ENCODE assay signal across 8 mouse cellular contexts in genomic region chr17:24243311-24243969, GRCm38 (mm10). TPM values are rescaled to one million over a fixed set of nuclear protein-coding genes. Genes with fewer than 3 reads are reported as not detected.
DNase-seq lines count a peak whose midpoint lies in the region; ATAC-seq and TF ChIP-seq lines count a peak whose summit lies in the region.

No protein-coding gene starts in this region.

- WGBS in intestine, postnatal 0 days = 83% methylated on average over 4 of the region's 4 CpGs
- 81% methylated on average over 4 of the region's 4 CpGs for WGBS in intestine, embryonic 15.5 days
- WGBS in limb, embryonic 10.5 days = 88% methylated on average over 4 of the region's 4 CpGs
- 86% methylated on average over 4 of the region's 4 CpGs for WGBS in stomach, postnatal 0 days

- TF ChIP-seq EP300 in stomach, postnatal 0 days (optimal IDR thresholded peaks at IDR 0.05) = no peak

- H3K27me3 ChIP-seq in intestine, postnatal 0 days (replicated peaks; ENCODE audit: control insufficient read depth, insufficient read depth, low read length) = no peaks in the 10 kb centered on the region
- H3K27me3 ChIP-seq in intestine, embryonic 15.5 days (replicated peaks) = no peaks in the 10 kb centered on the region
- no peaks in the 10 kb centered on the region for H3K27me3 ChIP-seq in limb, embryonic 10.5 days (ENCODE audit: low read depth, poor library complexity, severe bottlenecking)
- H3K27me3 ChIP-seq in stomach, postnatal 0 days (ENCODE audit: control insufficient read depth, insufficient read depth, low read length) = no peaks in the 10 kb centered on the region

- H3K4me2 ChIP-seq in intestine, postnatal 0 days (replicated peaks; ENCODE audit: low read depth) = no peak overlapping the region
- no peak overlapping the region for H3K4me2 ChIP-seq in intestine, embryonic 15.5 days (replicated peaks)
- no peak overlapping the region for H3K4me2 ChIP-seq in stomach, postnatal 0 days (replicated peaks; ENCODE audit: low read depth)

- DNase-seq in B cell, adult 2 months = peak; percentile 83 to 85
- DNase-seq in ZHBTc4 (ENCODE audit: low read depth, low spot score) = peak; percentile 79
- peak; percentile 59 for DNase-seq in limb, embryonic 10.5 days (ENCODE audit: low spot score)
- peak; percentile 53 for DNase-seq in stomach, postnatal 0 days (ENCODE audit: low spot score)
- no peak for DNase-seq in gastrocnemius, postnatal 25 days
- DNase-seq in urinary bladder, adult 2 months (ENCODE audit: low spot score) = no peak

- H3K4me1 ChIP-seq in intestine, postnatal 0 days (replicated peaks; ENCODE audit: control insufficient read depth, insufficient read depth, low read length) = no peaks in the 10 kb centered on the region
- H3K4me1 ChIP-seq in intestine, embryonic 15.5 days (replicated peaks) = no peaks in the 10 kb centered on the region
- H3K4me1 ChIP-seq in limb, embryonic 10.5 days = no peaks in the 10 kb centered on the region
- H3K4me1 ChIP-seq in stomach, postnatal 0 days (replicated peaks; ENCODE audit: control insufficient read depth, insufficient read depth) = no peaks in the 10 kb centered on the region

- 0 out of 2 replicates have a peak, but pooled peaks cover 2% of the 10 kb centered on the region for H3K9me3 ChIP-seq in intestine, postnatal 0 days (ENCODE audit: control insufficient read depth)
- no peaks in the 10 kb centered on the region; the same call in 1 of the 2 replicates for H3K9me3 ChIP-seq in intestine, embryonic 15.5 days
- no peaks in the 10 kb centered on the region for H3K9me3 ChIP-seq in limb, embryonic 10.5 days (replicated peaks)
- H3K9me3 ChIP-seq in stomach, postnatal 0 days (ENCODE audit: control insufficient read depth, low read length) = no peaks in the 10 kb centered on the region

- TF ChIP-seq CTCF in intestine, postnatal 0 days (IDR thresholded peaks at IDR 0.05; ENCODE audit: low read depth) = peak; percentile 78
- TF ChIP-seq CTCF in stomach, postnatal 0 days (IDR thresholded peaks at IDR 0.05; ENCODE audit: low read depth) = peak; percentile 77

- H3K27ac ChIP-seq in intestine, postnatal 0 days (ENCODE audit: low read depth, low read length) = peak overlapping the region; percentile 15; the same call in 1 of the 2 replicates
- no peak overlapping the region for H3K27ac ChIP-seq in intestine, embryonic 15.5 days
- H3K27ac ChIP-seq in limb, embryonic 10.5 days = no peak overlapping the region
- H3K27ac ChIP-seq in stomach, postnatal 0 days (replicated peaks) = 0 out of 2 replicates have a peak overlapping the region, but pooled peaks have one; percentile 24

- H3K36me3 ChIP-seq in intestine, postnatal 0 days (ENCODE audit: control insufficient read depth, insufficient read depth) = peaks cover 77% of the 10 kb centered on the region
- H3K36me3 ChIP-seq in intestine, embryonic 15.5 days = peaks cover 65% of the 10 kb centered on the region
- peaks cover 95% of the 10 kb centered on the region for H3K36me3 ChIP-seq in limb, embryonic 10.5 days
- H3K36me3 ChIP-seq in stomach, postnatal 0 days (ENCODE audit: control insufficient read depth, insufficient read depth, low read length) = peaks cover 15% of the 10 kb centered on the region

- H3K4me3 ChIP-seq in intestine, postnatal 0 days (ENCODE audit: low read depth, low read length) = no peak overlapping the region
- H3K4me3 ChIP-seq in intestine, embryonic 15.5 days (replicated peaks) = no peak overlapping the region
- no peak overlapping the region for H3K4me3 ChIP-seq in limb, embryonic 10.5 days
- no peak overlapping the region for H3K4me3 ChIP-seq in stomach, postnatal 0 days (ENCODE audit: low read depth, low read length)

- no peak overlapping the region for H3K9ac ChIP-seq in intestine, postnatal 0 days (ENCODE audit: low read depth, low read length)
- no peak overlapping the region for H3K9ac ChIP-seq in intestine, embryonic 15.5 days
- no peak overlapping the region for H3K9ac ChIP-seq in stomach, postnatal 0 days (ENCODE audit: low read length)

- no peak for ATAC-seq in intestine, postnatal 0 days
- ATAC-seq in intestine, embryonic 15.5 days = no peak
- ATAC-seq in stomach, postnatal 0 days (ENCODE audit: low FRiP score, low TSS enrichment) = no peak

RNA-seq across cellular contexts. Expression of gene Ccnf, which starts 7.8 kb away (rescaled TPM):
- polyA plus RNA-seq in intestine, postnatal 0 days (2015; fragmentation: Nextera tagmentation; extraction: Ambion mirVana) = 7.8 and 8.6 TPM in 2 replicates
- polyA plus RNA-seq in intestine, embryonic 15.5 days (2015; fragmentation: Nextera tagmentation; extraction: Ambion mirVana) = 50.1 and 51.9 TPM in 2 replicates
- 117 and 120 TPM in 2 replicates for polyA plus RNA-seq in limb, embryonic 10.5 days (2016; fragmentation: Nextera tagmentation; extraction: Ambion mirVana)
- polyA plus RNA-seq in stomach, postnatal 0 days (2015; fragmentation: Nextera tagmentation; extraction: Ambion mirVana) = 8.7 and 11.8 TPM in 2 replicates
- 1 to 10 TPM in 1 of 2 experiments, under 1 TPM in 1; 0.61 to 1.1 TPM for total RNA-seq in gastrocnemius, postnatal 25 days (2021)
- polyA plus RNA-seq in urinary bladder, adult 2 months (2012; rRNA removed) = 1.6 and 1.7 TPM in 2 replicates

RNA-seq across cellular contexts. Expression of gene Tedc2, which starts 22.8 kb away (rescaled TPM):
- 6.8 and 7.3 TPM in 2 replicates for polyA plus RNA-seq in intestine, postnatal 0 days (2015; fragmentation: Nextera tagmentation; extraction: Ambion mirVana)
- 9.9 and 10.1 TPM in 2 replicates for polyA plus RNA-seq in intestine, embryonic 15.5 days (2015; fragmentation: Nextera tagmentation; extraction: Ambion mirVana)
- polyA plus RNA-seq in limb, embryonic 10.5 days (2016; fragmentation: Nextera tagmentation; extraction: Ambion mirVana) = 24.1 and 24.5 TPM in 2 replicates
- 4.8 and 6.1 TPM in 2 replicates for polyA plus RNA-seq in stomach, postnatal 0 days (2015; fragmentation: Nextera tagmentation; extraction: Ambion mirVana)
- total RNA-seq in gastrocnemius, postnatal 25 days (2021) = 1 to 10 TPM; 1.4 to 1.9 TPM
- polyA plus RNA-seq in urinary bladder, adult 2 months (2012; rRNA removed) = 8.1 and 9.2 TPM in 2 replicates

RNA-seq across cellular contexts. Expression of gene Ntn3, which starts 34.1 kb away (rescaled TPM):
- 2.0 and 2.1 TPM in 2 replicates for polyA plus RNA-seq in intestine, postnatal 0 days (2015; fragmentation: Nextera tagmentation; extraction: Ambion mirVana)
- polyA plus RNA-seq in intestine, embryonic 15.5 days (2015; fragmentation: Nextera tagmentation; extraction: Ambion mirVana) = 5.9 and 6.2 TPM in 2 replicates
- 6.7 and 10.7 TPM in 2 replicates for polyA plus RNA-seq in limb, embryonic 10.5 days (2016; fragmentation: Nextera tagmentation; extraction: Ambion mirVana)
- polyA plus RNA-seq in stomach, postnatal 0 days (2015; fragmentation: Nextera tagmentation; extraction: Ambion mirVana) = 2.8 and 3.1 TPM in 2 replicates
- under 1 TPM; 0.35 to 0.56 TPM for total RNA-seq in gastrocnemius, postnatal 25 days (2021)
- polyA plus RNA-seq in urinary bladder, adult 2 months (2012; rRNA removed) = 0.88 and 1.0 TPM in 2 replicates

RNA-seq across cellular contexts. Expression of gene Tbc1d24, which starts 38.1 kb away (rescaled TPM):
- polyA plus RNA-seq in intestine, postnatal 0 days (2015; fragmentation: Nextera tagmentation; extraction: Ambion mirVana) = 3.1 and 3.4 TPM in 2 replicates
- 4.7 and 5.9 TPM in 2 replicates for polyA plus RNA-seq in intestine, embryonic 15.5 days (2015; fragmentation: Nextera tagmentation; extraction: Ambion mirVana)
- 3.9 and 8.7 TPM in 2 replicates for polyA plus RNA-seq in limb, embryonic 10.5 days (2016; fragmentation: Nextera tagmentation; extraction: Ambion mirVana)
- polyA plus RNA-seq in stomach, postnatal 0 days (2015; fragmentation: Nextera tagmentation; extraction: Ambion mirVana) = 1.4 and 1.5 TPM in 2 replicates
- 1 to 10 TPM; 4.1 to 4.6 TPM for total RNA-seq in gastrocnemius, postnatal 25 days (2021)
- 7.6 and 7.9 TPM in 2 replicates for polyA plus RNA-seq in urinary bladder, adult 2 months (2012; rRNA removed)

Comparison
In these comparisons a context has a peak if more than half of its experiments do, and no peak if none do; other contexts are left out.
1. H3K27ac ChIP-seq: peak in intestine, postnatal 0 days (single experiment) and stomach, postnatal 0 days (single experiment); none in intestine, embryonic 15.5 days (single experiment) and limb, embryonic 10.5 days (single experiment).
2. DNase-seq: peak in B cell, adult 2 months (2 of 2), ZHBTc4 (single experiment), limb, embryonic 10.5 days (single experiment) and stomach, postnatal 0 days (single experiment); none in gastrocnemius, postnatal 25 days (single experiment) and urinary bladder, adult 2 months (single experiment).